ENCODE assay signal across 15 mouse cellular contexts in genomic region chr8:79575175-79575734, GRCm38 (mm10).
"Had no signal": no experiment of that assay in that cellular context is flagged by ENCODE, and none has a peak within 500 bp of the region (broad histone marks: within the 10 kb centered on the region; RNA-seq: fewer than 3 reads in every experiment).

No protein-coding gene starts in this region.

- H3K4me1 ChIP-seq: limb, embryonic 12.5 days; limb, embryonic 15.5 days; midbrain, embryonic 13.5 days had no signal

- H3K9me3 ChIP-seq: limb, embryonic 12.5 days; limb, embryonic 15.5 days; midbrain, embryonic 13.5 days; stomach, embryonic 15.5 days had no signal

- DNase-seq: left cerebral cortex, postnatal 4 days; liver, postnatal 0 days; right cerebral cortex, adult 18-20 months; right cerebral cortex, postnatal 14 days; spleen, adult 18-20 months; thymus, postnatal 36 days had no signal

- H3K27me3 ChIP-seq: limb, embryonic 12.5 days; limb, embryonic 15.5 days; midbrain, embryonic 13.5 days; stomach, embryonic 15.5 days had no signal

- H3K4me3 ChIP-seq: layer of hippocampus, adult 2 months; limb, embryonic 12.5 days; limb, embryonic 15.5 days; midbrain, embryonic 13.5 days; stomach, embryonic 15.5 days had no signal

- ATAC-seq: liver, postnatal 0 days; midbrain, embryonic 13.5 days had no signal

- H3K36me3 ChIP-seq: limb, embryonic 12.5 days; limb, embryonic 15.5 days; midbrain, embryonic 13.5 days; stomach, embryonic 15.5 days had no signal

- H3K27ac ChIP-seq: layer of hippocampus, adult 2 months; limb, embryonic 12.5 days; limb, embryonic 15.5 days; liver, embryonic 14.5 days; macrophage; midbrain, embryonic 13.5 days; stomach, embryonic 15.5 days had no signal

- H3K9ac ChIP-seq: limb, embryonic 12.5 days; limb, embryonic 15.5 days; liver, embryonic 14.5 days; liver, postnatal 0 days; lung, embryonic 14.5 days; midbrain, embryonic 13.5 days; stomach, embryonic 15.5 days had no signal

- H3K4me2 ChIP-seq: limb, embryonic 12.5 days; limb, embryonic 15.5 days; liver, embryonic 11.5 days; lung, embryonic 14.5 days; midbrain, embryonic 13.5 days; stomach, embryonic 15.5 days had no signal
